Mouse (Mus musculus) cerebellum, adult 11 months (tissue): ENCODE results near the gene Fv1.
"Not testable (repeated sequence)": the region's sequence is repeated elsewhere in the genome, so short reads cannot be mapped to it uniquely, and the experiment has no call there.

Experiments used
- DNase-seq: peaks from one replicate; pipeline ENCODE4 v3.0.0; 2022

The Fv1 gene

GRCm38 (mm10) chr4:147868450-147869031, at the start of gene Fv1, which contains the start of gene Miip:
TSS of gene Fv1 (plus strand) at chr4:147868979.
TSS of gene Miip (minus strand) at chr4:147868816.
- peak; percentile 89 for DNase-seq

- not testable (repeated sequence) for DNase-seq
Measured at GRCm38 (mm10) chr4:147819659-147820058, 49.1 kb upstream of the Fv1 start.

GRCm38 (mm10) chr4:147821414-147821813, 47.4 kb upstream of the Fv1 start:
- DNase-seq = not testable (repeated sequence)

GRCm38 (mm10) chr4:147824389-147824788, 44.4 kb upstream of the Fv1 start:
- DNase-seq = no peak

GRCm38 (mm10) chr4:147839282-147839681, 29.5 kb upstream of the Fv1 start:
- peak; percentile 29 for DNase-seq

GRCm38 (mm10) chr4:147842871-147843270, 25.9 kb upstream of the Fv1 start:
- no peak for DNase-seq

- peak; percentile 64 for DNase-seq
Measured at GRCm38 (mm10) chr4:147847614-147848583, 20.9 kb upstream of the Fv1 start, which contains the start of gene Zfp933. TSS of gene Zfp933 (minus strand) at chr4:147848366.

GRCm38 (mm10) chr4:147848584-147848991, 20.2 kb upstream of the Fv1 start:
- DNase-seq = no peak

GRCm38 (mm10) chr4:147850776-147851175, 18.0 kb upstream of the Fv1 start:
- no peak for DNase-seq

- no peak for DNase-seq
Measured at GRCm38 (mm10) chr4:147862051-147862450, 6.7 kb upstream of the Fv1 start.

GRCm38 (mm10) chr4:147865651-147866050, 3.1 kb upstream of the Fv1 start:
- DNase-seq = no peak

- no peak for DNase-seq
Measured at GRCm38 (mm10) chr4:147866056-147866455, 2.7 kb upstream of the Fv1 start.

GRCm38 (mm10) chr4:147866793-147867192, 2.0 kb upstream of the Fv1 start:
- DNase-seq = not testable (repeated sequence)

- DNase-seq = no peak
Measured at GRCm38 (mm10) chr4:147867563-147868449, 973 bp upstream of the Fv1 start.

- no peak for DNase-seq
Measured at GRCm38 (mm10) chr4:147869238-147869637, 459 bp downstream of the Fv1 start.

- no peak for DNase-seq
Measured at GRCm38 (mm10) chr4:147875852-147876575, 7.2 kb downstream of the Fv1 start.

GRCm38 (mm10) chr4:147878537-147878936, 9.8 kb downstream of the Fv1 start:
- no peak for DNase-seq

GRCm38 (mm10) chr4:147879456-147879855, 10.7 kb downstream of the Fv1 start:
- DNase-seq = no peak

GRCm38 (mm10) chr4:147879865-147880264, 11.1 kb downstream of the Fv1 start:
- DNase-seq = no peak

GRCm38 (mm10) chr4:147881792-147882191, 13.0 kb downstream of the Fv1 start:
- DNase-seq = no peak

GRCm38 (mm10) chr4:147883041-147883440, 14.3 kb downstream of the Fv1 start:
- DNase-seq = no peak

- DNase-seq = no peak
Measured at GRCm38 (mm10) chr4:147884138-147884537, 15.4 kb downstream of the Fv1 start.
